Mouse (Mus musculus): ENCODE results near the gene Gcnt4. TPM values are rescaled to one million over a fixed set of nuclear protein-coding genes. Genes with fewer than 3 reads are reported as not detected.

The Gcnt4 gene
- 4.8 TPM for polyA plus RNA-seq (2014; fragmentation: Illumina TruSeq; extraction: RNeasy Lipid Tissue Mini Kit (QIAGEN cat#74804); ENCODE audit: low read depth, low replicate concordance)

GRCm38 (mm10) chr13:96923999-96924961 is at the start of gene Gcnt4:
Gcnt4 (plus strand) TSS chr13:96924689.

Other genes with a start within 250 kb of the Gcnt4 start
- 0.32 TPM for gene Ankrd31, start 176.4 kb upstream of the Gcnt4 start, polyA plus RNA-seq (2014; fragmentation: Illumina TruSeq; extraction: RNeasy Lipid Tissue Mini Kit (QIAGEN cat#74804); ENCODE audit: low read depth, low replicate concordance)
- gene 1700029F12Rik, start 109.7 kb downstream of the Gcnt4 start, polyA plus RNA-seq (2014; fragmentation: Illumina TruSeq; extraction: RNeasy Lipid Tissue Mini Kit (QIAGEN cat#74804); ENCODE audit: low read depth, low replicate concordance), result not detected
- 1.8 TPM for gene Fam169a, start 142.6 kb downstream of the Gcnt4 start, polyA plus RNA-seq (2014; fragmentation: Illumina TruSeq; extraction: RNeasy Lipid Tissue Mini Kit (QIAGEN cat#74804); ENCODE audit: low read depth, low replicate concordance)
- gene Gm6169, start 174.5 kb downstream of the Gcnt4 start, polyA plus RNA-seq (2014; fragmentation: Illumina TruSeq; extraction: RNeasy Lipid Tissue Mini Kit (QIAGEN cat#74804); ENCODE audit: low read depth, low replicate concordance), result 2.6 TPM
- gene Gfm2, start 213.2 kb downstream of the Gcnt4 start, polyA plus RNA-seq (2014; fragmentation: Illumina TruSeq; extraction: RNeasy Lipid Tissue Mini Kit (QIAGEN cat#74804); ENCODE audit: low read depth, low replicate concordance), result 118 TPM
- gene Nsa2, start 213.2 kb downstream of the Gcnt4 start, polyA plus RNA-seq (2014; fragmentation: Illumina TruSeq; extraction: RNeasy Lipid Tissue Mini Kit (QIAGEN cat#74804); ENCODE audit: low read depth, low replicate concordance), result 163 TPM

Data from kidney, adult 10 weeks (tissue).